Mouse (Mus musculus) ovary, postnatal 14 days (tissue): ENCODE data around the gene Hexdc.

Experiments used
- DNase-seq: peaks from one replicate; pipeline ENCODE4 v3.0.0; 2022; ENCODE audit warnings: low spot score

Gene Hexdc

DNA sequence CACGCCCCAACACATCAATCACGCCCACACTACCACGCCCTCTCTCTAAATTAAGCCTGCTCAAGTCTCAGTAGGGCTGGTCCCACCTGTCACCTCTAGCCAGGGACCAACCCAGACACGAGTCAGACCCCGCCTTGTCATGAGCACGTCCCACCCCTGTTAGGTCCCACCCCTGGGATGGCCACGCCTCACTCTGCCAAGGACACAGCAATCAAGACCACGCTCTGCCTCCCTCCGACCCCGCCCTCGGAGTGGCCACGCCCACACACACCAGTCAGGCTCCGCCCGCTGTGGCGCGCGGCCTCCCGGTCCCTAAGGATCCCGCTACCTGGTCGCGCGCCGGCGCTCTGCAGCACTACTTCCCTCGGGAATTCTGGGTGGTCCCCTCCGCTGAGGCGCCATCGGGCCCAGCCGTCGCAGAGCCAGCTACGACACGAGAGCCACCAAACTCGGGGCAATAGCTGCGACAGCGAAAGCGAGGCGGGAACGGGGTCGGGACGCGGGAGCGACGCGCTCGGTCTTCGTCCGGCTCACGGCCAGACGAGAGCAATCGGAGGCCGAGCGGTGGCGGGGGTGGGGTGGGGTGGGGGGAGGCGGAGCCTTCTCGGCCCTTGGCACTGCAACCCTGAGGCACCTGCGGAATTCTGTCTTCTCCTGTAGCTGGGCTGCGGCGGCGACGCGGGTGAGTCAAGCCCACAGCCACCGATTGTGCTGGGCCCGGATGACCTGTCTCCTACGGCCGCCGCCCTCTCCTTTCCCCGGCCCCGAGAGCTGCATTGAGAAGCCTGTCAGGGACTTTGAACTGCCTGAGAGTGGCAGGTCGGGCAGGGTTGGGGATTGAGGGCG lies at the start of gene Hexdc, which contains the start of gene Ogfod3:
Hexdc (plus strand) TSS at position 273 of the 846 bp plus-strand sequence.
Ogfod3 (minus strand) TSS at position 551 of the 846 bp plus-strand sequence.
- DNase-seq, result peak; percentile 90

DNA sequence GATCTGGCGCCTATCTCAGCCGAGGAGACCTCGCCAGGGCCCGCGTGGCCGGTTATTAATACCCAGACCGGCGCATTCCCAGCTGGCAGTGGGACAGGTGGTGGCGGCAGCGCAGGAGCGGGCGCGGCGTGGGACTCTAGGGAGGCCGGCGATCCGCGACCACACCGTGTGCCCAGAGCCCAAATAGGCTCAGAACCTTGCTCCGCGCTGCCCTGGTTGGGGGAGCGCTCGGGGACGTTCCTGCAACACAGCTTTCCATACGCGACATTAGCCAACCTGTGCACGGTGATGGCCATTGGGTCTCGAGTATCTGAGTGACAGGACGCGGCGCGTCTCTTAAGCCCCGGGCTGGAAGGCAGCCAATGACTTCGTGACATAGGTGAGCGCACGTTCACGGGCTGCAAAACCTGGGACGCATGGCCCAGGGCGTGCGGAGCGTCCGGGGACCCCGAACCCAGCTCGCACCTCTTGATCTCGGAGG lies 47.8 kb upstream of the Hexdc start:
- DNase-seq, result no peak

- DNase-seq, result no peak
These were observed 44.3 kb upstream of the Hexdc start, which contains the start of gene Uts2r for GRCm38 (mm10) chr11:121159971-121160370. Gene Uts2r, plus strand, starts transcription at chr11:121160271.

DNA sequence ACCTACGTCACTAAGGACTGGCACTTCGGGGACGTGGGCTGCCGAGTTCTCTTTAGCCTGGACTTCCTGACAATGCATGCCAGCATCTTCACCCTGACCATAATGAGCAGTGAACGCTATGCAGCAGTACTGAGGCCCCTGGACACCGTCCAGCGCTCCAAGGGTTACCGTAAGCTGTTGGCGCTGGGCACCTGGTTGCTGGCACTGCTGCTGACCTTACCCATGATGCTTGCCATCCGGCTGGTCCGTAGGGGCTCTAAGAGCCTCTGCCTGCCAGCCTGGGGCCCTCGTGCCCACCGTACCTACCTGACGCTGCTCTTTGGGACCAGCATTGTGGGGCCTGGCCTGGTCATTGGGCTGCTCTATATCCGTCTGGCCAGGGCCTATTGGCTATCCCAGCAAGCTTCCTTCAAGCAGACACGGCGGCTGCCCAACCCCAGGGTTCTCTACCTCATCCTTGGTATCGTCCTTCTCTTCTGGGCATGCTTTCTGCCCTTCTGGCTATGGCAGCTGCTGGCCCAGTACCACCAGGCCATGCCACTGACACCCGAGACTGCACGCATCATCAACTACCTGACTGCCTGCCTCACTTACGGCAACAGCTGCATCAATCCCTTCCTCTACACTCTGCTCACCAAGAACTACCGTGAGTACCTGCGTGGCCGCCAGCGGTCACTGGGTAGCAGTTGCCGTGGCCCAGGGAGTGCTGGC lies 43.4 kb upstream of the Hexdc start:
- DNase-seq, result no peak

- no peak for DNase-seq
These were observed 40.5 kb upstream of the Hexdc start for GRCm38 (mm10) chr11:121163751-121164150.

- no peak for DNase-seq
These were observed 31.0 kb upstream of the Hexdc start for GRCm38 (mm10) chr11:121173203-121173602.

DNA sequence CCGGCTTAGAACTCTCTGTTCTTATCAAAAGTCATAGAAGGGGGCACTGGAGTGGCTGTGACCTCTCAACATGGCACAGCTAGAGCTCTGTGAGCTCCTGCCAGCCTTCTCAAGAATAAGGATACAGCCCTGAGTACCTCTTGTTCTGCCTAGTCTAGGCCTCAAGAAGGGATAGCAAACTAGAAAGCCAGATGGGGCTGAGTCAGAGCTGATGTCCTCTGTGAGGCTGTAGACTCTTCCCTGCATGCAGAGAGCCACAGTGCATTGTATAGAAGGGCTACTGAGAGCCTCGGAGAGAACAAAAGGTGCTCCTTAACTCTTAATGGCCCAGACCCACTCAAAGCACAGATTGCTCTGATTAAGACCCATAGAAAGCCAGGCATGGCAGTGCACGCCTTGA lies 30.0 kb upstream of the Hexdc start:
- no peak for DNase-seq

GRCm38 (mm10) chr11:121176285-121177270 lies 27.7 kb upstream of the Hexdc start:
- DNase-seq, result peak; percentile 44

DNA sequence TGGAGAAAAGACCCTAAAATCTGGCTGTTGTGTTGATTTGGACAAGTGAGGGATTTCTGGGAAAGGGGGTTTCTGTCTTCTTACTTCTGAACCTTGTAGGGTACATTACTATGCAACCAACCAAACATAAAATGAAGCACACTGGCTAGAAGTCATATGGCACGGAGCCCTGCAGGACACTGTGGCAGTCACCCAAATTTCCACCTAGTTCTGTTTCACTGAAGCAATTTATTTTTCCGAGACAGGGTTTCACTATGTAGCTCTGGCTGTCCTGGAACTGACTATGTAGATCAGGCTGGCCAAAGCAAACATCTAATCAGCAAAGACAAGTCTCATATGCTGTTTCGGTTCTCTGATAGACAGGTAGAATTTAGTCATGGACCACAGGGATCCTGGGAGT lies 14.6 kb upstream of the Hexdc start:
- DNase-seq, result peak; percentile 26

DNA sequence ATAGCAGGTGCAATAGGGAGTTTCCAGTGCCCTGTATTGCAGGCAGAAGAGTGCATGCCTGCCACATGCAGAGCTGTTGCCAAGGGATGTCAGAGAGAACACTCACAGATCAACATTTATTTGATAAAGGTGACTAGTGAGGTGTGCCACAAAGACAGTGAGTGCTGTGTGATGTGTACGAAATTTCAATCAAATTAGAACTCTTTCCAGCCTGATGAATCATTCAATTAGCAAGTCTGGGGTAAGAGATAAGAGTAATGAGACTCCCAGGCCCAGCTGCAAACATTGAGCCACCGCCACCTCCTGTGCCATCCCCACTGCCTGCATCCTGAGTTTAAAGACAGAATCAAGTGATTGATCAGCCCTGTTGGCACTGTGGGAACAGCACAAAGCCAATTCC lies 11.5 kb upstream of the Hexdc start:
- no peak for DNase-seq

DNA sequence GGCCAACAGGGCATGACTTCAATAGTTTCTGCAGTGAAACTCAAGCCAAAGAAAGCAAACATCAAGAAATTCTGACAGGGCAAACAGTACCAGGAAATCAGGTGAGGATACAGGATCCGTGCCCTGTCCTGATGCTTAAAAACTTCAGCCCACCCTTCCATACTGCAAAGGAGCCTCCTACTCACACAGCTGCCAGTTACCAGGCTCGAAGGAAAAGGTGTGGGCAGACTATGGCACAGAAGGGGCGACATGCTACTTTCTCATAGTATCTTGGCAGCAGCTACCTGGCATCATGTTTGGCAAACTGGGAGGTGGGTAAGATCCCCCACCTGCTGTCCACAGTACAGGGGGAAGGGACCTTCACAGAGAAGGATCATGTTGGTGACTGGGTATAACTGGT lies 10.8 kb upstream of the Hexdc start:
- DNase-seq, result no peak

- DNase-seq, result no peak
These were observed 5.6 kb upstream of the Hexdc start for GRCm38 (mm10) chr11:121198622-121199021.

DNA sequence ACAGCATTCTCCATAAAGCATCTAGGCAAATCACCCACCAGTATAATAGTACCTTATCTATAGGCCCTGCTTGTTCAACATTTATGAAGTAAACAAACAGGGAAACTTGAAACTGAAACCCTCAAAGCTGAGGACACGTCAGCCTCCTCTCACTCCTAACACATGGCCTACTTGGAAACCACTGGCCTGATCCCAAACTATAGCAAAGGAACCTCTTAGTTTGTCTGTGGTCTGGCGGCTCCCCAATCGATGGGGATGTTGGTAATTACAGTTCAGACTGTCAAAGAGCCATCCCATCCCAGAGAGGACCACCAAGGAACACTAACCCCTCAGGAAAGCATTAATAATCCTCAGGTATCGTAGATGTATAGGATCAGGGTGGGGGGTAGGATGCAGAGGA lies 4.4 kb upstream of the Hexdc start:
- DNase-seq, result no peak

- no peak for DNase-seq
These were observed 3.5 kb upstream of the Hexdc start for GRCm38 (mm10) chr11:121200781-121201180.

- DNase-seq, result peak; percentile 37
These were observed 2.6 kb upstream of the Hexdc start for GRCm38 (mm10) chr11:121201436-121202198.

DNA sequence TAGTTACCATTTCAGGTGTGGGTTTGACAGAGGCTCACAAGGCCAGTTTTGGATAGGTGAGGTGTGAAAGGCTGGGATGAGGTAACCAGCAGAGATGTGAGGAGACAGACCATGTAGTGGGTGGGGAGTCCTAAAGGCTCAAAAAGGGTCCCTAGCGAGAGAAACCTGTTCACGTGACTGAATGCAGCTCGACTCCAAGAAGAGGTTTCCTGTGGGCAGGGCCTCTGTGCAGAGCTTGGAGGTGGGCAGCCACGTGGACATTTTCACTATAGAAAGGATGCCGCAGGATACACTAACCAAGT lies 423 bp upstream of the Hexdc start:
- DNase-seq, result no peak

DNA sequence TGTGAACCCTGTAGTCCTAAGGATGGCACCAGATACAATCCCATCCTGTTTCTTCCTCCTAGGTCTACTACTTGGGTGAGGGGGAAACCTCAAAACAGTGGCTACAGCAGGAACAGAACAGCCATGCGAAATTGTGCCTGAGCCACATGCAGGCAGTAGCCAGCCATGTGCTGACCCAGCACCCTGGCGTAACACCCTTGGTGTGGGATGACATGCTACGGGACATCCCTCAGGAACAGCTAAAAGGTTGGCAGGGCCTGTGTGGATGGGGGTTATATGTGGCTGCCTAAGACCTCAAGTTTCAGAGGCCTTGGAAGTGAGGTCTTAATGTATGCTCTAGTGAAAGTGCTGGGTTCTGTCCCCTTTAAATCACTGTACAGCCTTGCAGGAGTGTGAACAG lies 12.6 kb downstream of the Hexdc start:
- no peak for DNase-seq

- no peak for DNase-seq
These were observed 15.5 kb downstream of the Hexdc start for GRCm38 (mm10) chr11:121219776-121220175.

GRCm38 (mm10) chr11:121220771-121221170 lies 16.5 kb downstream of the Hexdc start:
- no peak for DNase-seq

DNA sequence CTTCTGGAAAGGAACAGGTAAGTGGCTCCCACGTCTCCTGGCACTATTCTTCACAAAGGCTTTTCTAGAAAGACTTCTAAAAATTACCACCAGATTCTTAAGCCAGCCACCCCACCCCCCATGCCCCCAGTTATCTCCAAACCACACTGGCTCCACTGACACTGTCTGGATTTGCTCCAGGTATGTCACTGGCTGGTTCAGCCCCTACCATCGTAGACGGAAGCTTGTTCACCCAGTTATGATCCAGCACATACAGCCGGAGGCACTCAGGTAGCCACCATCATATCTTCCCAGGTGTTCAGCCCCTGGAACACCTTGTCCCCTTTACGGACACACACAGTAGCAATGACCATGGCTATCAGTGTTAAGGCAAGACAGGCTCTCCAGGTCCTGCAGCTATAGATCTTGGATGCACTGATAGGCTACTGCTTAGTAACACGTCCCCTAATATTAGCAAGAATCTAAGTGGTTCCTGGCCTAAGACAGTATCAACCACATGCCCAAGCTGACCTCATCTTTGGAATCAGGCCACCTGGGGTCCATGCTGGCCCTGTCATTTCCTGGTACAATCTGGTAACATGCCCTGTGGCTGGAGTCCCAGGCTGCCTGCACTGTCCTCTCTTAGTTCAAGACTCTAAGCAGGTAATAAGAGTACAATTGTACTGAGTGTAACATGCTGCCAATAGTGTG lies 17.2 kb downstream of the Hexdc start:
- no peak for DNase-seq
